Mouse (Mus musculus) cortical plate, adult 2 months (tissue): ENCODE measurements at regions not wholly inside any gene's neighbourhood (a gene's known extent, or its start where the extent isn't known, plus 50 kb on each side); places are given as distances from the start of the nearest gene placed in this dataset.

ENCODE experiments used
- CTCF ChIP-seq: fragments of 200-500 bp; IDR thresholded peaks from 2 replicates; pipeline ENCODE4 v1.5.1; 2011; ENCODE audit warnings: mild to moderate bottlenecking, control low read depth, low read length; ENCODE audit not compliant: insufficient read depth; ENCODE audit errors: extremely low read depth
- POLR2A ChIP-seq: fragments of 200-500 bp; IDR thresholded peaks from 2 replicates; pipeline ENCODE4 v1.6.1; 2011; ENCODE audit warnings: mild to moderate bottlenecking, low read length, control low read depth; ENCODE audit not compliant: insufficient read depth; ENCODE audit errors: extremely low read depth

- TF ChIP-seq POLR2A, result no peak
- TF ChIP-seq CTCF, result no peak
These were observed 275.5 kb downstream of the Adgrg6 start for GRCm38 (mm10) chr10:14270008-14270407.
